Mouse (Mus musculus) heart, postnatal 0 days (tissue): ENCODE data around the gene Dync1li1. TPM values are rescaled to one million over a fixed set of nuclear protein-coding genes. Genes with fewer than 3 reads are reported as not detected.

Experiments used
- ATAC-seq: fragments of 200-750 bp; cut with Nextera tagmentation; 2 replicates; pipeline ENCODE4 v1.8.0; 2017; ENCODE audit warnings: low read depth, moderate number of reproducible peaks, moderate library complexity; ENCODE audit not compliant: insufficient read depth
- DNase-seq: peaks from one replicate; pipeline ENCODE4 v3.0.0-alpha.2; 2016; ENCODE audit warnings: low spot score
- H3K27ac ChIP-seq: fragments of 300-500 bp; sonication (generic); 2 replicates; pipeline ENCODE4 v1.5.1; 2014; ENCODE audit warnings: low read depth, mild to moderate bottlenecking
- H3K27me3 ChIP-seq: fragments of 300-500 bp; sonication (generic); 2 replicates; pipeline ENCODE4 v1.6.1; 2014; ENCODE audit warnings: low read length, mixed read lengths; ENCODE audit not compliant: control insufficient read depth, insufficient read depth
- H3K36me3 ChIP-seq: fragments of 300-500 bp; sonication (generic); replicated peaks from 2 replicates; pipeline ENCODE4 v1.6.1; 2014; ENCODE audit warnings: low read length, mixed read lengths; ENCODE audit not compliant: control insufficient read depth, insufficient read depth
- H3K4me1 ChIP-seq: fragments of 300-500 bp; sonication (generic); 2 replicates; pipeline ENCODE4 v1.6.1; 2014; ENCODE audit warnings: antibody characterized with exemption; ENCODE audit not compliant: control insufficient read depth, insufficient read depth
- H3K4me2 ChIP-seq: fragments of 300-500 bp; sonication (generic); 2 replicates; pipeline ENCODE4 v1.6.1; 2014; ENCODE audit warnings: low read depth, mild to moderate bottlenecking, low read length, moderate library complexity
- H3K4me3 ChIP-seq: fragments of 300-500 bp; sonication (generic); 2 replicates; pipeline ENCODE4 v1.5.1; 2014; ENCODE audit warnings: low read depth, low read length
- H3K9ac ChIP-seq: fragments of 300-500 bp; sonication (generic); replicated peaks from 2 replicates; pipeline ENCODE4 v1.6.1; 2014; ENCODE audit warnings: low read depth, low read length, mixed read lengths
- H3K9me3 ChIP-seq: fragments of 300-500 bp; sonication (generic); replicated peaks from 2 replicates; pipeline ENCODE4 v1.6.1; 2016; ENCODE audit warnings: low read length; ENCODE audit not compliant: control insufficient read depth
- CTCF ChIP-seq: IDR thresholded peaks from 2 replicates; pipeline ENCODE4 v1.5.1; 2016; ENCODE audit warnings: antibody characterized with exemption, control low read depth, low read depth
- EP300 ChIP-seq: IDR thresholded peaks from 2 replicates; pipeline ENCODE4 v1.6.1; 2016; ENCODE audit warnings: antibody characterized with exemption, low read depth
- WGBS: fragments of 180-500 bp; shearing (Covaris S2); extraction: QIAGEN DNeasy Blood & Tissue Kit; methylation state at CpG from one replicate; pipeline ENCODE4 v1.1.7; 2014; 5-methylcytosine and 5-hydroxymethylcytosine counted together
- polyA plus RNA-seq: library from polyadenylated mRNA; unstranded; fragments of >200 nt; fragmentation: Nextera tagmentation; extraction: Ambion mirVana; gene quantifications from 2 replicates; pipeline ENCODE4 v1.2.1, GENCODE M21; 2015
- total RNA-seq: library from RNA; depleted of rRNA; stranded (reverse); fragments of >200 nt; gene quantifications from 2 replicates; pipeline ENCODE4 v1.2.3, GENCODE M21; 2014; ENCODE audit warnings: low replicate concordance; rRNA removed

The Dync1li1 gene
- total and polyA plus RNA-seq, 2 experiments from 2014 or later, result 75.2 to 84.0 TPM

GRCm38 (mm10) chr9:114771565-114771964 is 83.0 kb downstream of the Dync1li1 start:
- H3K4me1 ChIP-seq, result peaks cover 9% of the 10 kb centered on the region; the same call in 1 of the 2 replicates
- no peak overlapping the region for H3K27ac ChIP-seq
- H3K36me3 ChIP-seq, result peaks cover 12% of the 10 kb centered on the region; the same call in 1 of the 2 replicates
- H3K9me3 ChIP-seq, result no peaks in the 10 kb centered on the region
- no peak for TF ChIP-seq CTCF
- no peak for TF ChIP-seq EP300
- WGBS, result 67% methylated on average over 7 of the region's 7 CpGs
- no peak overlapping the region for H3K4me3 ChIP-seq
- ATAC-seq (no peak), DNase-seq (no peak)
- H3K4me2 ChIP-seq, result no peak overlapping the region
- H3K27me3 ChIP-seq, result no peaks in the 10 kb centered on the region
- H3K9ac ChIP-seq, result no peak overlapping the region

Other genes with a start within 250 kb of the Dync1li1 start
- not detected in 2 replicates for gene Ccr4, start 183.9 kb upstream of the Dync1li1 start, total RNA-seq
- gene Ccr4, start 183.9 kb upstream of the Dync1li1 start, polyA plus RNA-seq, result not detected in 2 replicates
- 5.7 TPM in 1 of 2 replicates, not detected in the other for gene C130032M10Rik, start 173.1 kb upstream of the Dync1li1 start, total RNA-seq
- 0.22 and 0.44 TPM in 2 replicates for gene C130032M10Rik, start 173.1 kb upstream of the Dync1li1 start, polyA plus RNA-seq
- gene Trim71, start 124.4 kb upstream of the Dync1li1 start, total RNA-seq, result under 0.01 and 0.04 TPM in 2 replicates
- gene Trim71, start 124.4 kb upstream of the Dync1li1 start, polyA plus RNA-seq, result not detected in 2 replicates
- gene Cnot10, start 48.6 kb upstream of the Dync1li1 start, total RNA-seq, result 19.7 and 35.6 TPM in 2 replicates
- gene Cnot10, start 48.6 kb upstream of the Dync1li1 start, polyA plus RNA-seq, result 24.3 and 25.7 TPM in 2 replicates
- gene Cmtm6, start 42.3 kb downstream of the Dync1li1 start, total RNA-seq, result 22.8 and 30.1 TPM in 2 replicates
- gene Cmtm6, start 42.3 kb downstream of the Dync1li1 start, polyA plus RNA-seq, result 29.9 and 33.8 TPM in 2 replicates
- 145 and 181 TPM in 2 replicates for gene Cmtm7, start 93.1 kb downstream of the Dync1li1 start, total RNA-seq
- gene Cmtm7, start 93.1 kb downstream of the Dync1li1 start, polyA plus RNA-seq, result 85.7 and 89.6 TPM in 2 replicates
- 14.8 and 17.5 TPM in 2 replicates for gene Cmtm8, start 155.4 kb downstream of the Dync1li1 start, total RNA-seq
- gene Cmtm8, start 155.4 kb downstream of the Dync1li1 start, polyA plus RNA-seq, result 13.3 and 14.4 TPM in 2 replicates
- 30.8 TPM in 2 replicates for gene Gpd1l, start 245.2 kb downstream of the Dync1li1 start, total RNA-seq
- 14.2 and 15.3 TPM in 2 replicates for gene Gpd1l, start 245.2 kb downstream of the Dync1li1 start, polyA plus RNA-seq